Mouse (Mus musculus): ENCODE measurements around the gene Hbp1. TPM values are rescaled to one million over a fixed set of nuclear protein-coding genes. Genes with fewer than 3 reads are reported as not detected.

The Hbp1 gene
- polyA plus RNA-seq, 1 experiment from 2014 or later = 116 TPM

- H3K9me3 ChIP-seq (ENCODE audit: control insufficient read depth, low read length) = no peaks in the 10 kb centered on the region
- H3K36me3 ChIP-seq (ENCODE audit: control insufficient read depth, insufficient read depth, low read length) = no peaks in the 10 kb centered on the region
- peak; percentile 61 for DNase-seq (ENCODE audit: low spot score)
- no peak overlapping the region for H3K4me2 ChIP-seq (ENCODE audit: low read depth, low read length)
- peak; percentile 17; the same call in 1 of the 2 replicates for ATAC-seq (ENCODE audit: low read depth)
- H3K27ac ChIP-seq (replicated peaks; ENCODE audit: low read depth, low read length) = no peak overlapping the region
- H3K27me3 ChIP-seq (replicated peaks; ENCODE audit: control insufficient read depth, insufficient read depth, low read length) = no peaks in the 10 kb centered on the region
- no peaks in the 10 kb centered on the region for H3K4me1 ChIP-seq (ENCODE audit: control insufficient read depth, insufficient read depth, low read length)
- H3K4me3 ChIP-seq (ENCODE audit: low read depth, low read length) = no peak overlapping the region
- no peak overlapping the region for H3K9ac ChIP-seq (ENCODE audit: low read depth, low read length)
- WGBS = 5% methylated on average over 2 of the region's 2 CpGs
Observed at GRCm38 (mm10) chr12:31967536-31967935, 17.2 kb upstream of the Hbp1 start.

DNA sequence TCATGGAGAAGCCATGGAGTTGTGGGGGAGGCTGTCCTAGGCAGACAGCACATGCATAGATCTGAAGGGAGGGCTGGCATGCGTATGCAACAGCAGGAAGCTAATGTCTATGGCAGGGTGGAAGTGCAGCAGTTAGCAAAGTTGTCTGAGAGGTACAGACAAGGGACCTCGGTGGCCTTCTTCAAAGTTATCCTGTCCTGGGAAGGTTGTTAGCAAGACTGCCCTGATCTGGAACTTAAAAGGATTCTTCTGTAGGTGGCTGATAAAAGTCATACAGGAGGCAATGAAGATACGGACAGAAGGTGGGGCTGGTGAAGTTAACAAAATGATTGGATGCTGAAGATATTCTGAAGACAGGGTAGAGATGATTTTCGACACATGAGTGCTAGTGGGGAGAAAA lies 16.1 kb upstream of the Hbp1 start:
- DNase-seq (ENCODE audit: low spot score) (no peak), ATAC-seq (ENCODE audit: low read depth) (no peak)
- no peak overlapping the region for H3K9ac ChIP-seq (ENCODE audit: low read depth, low read length)
- no peaks in the 10 kb centered on the region for H3K9me3 ChIP-seq (ENCODE audit: control insufficient read depth, low read length)
- no peak overlapping the region for H3K4me2 ChIP-seq (ENCODE audit: low read depth, low read length)
- no peaks in the 10 kb centered on the region for H3K4me1 ChIP-seq (ENCODE audit: control insufficient read depth, insufficient read depth, low read length)
- 86% methylated on average over 4 of the region's 4 CpGs for WGBS
- no peaks in the 10 kb centered on the region for H3K36me3 ChIP-seq (ENCODE audit: control insufficient read depth, insufficient read depth, low read length)
- H3K4me3 ChIP-seq (ENCODE audit: low read depth, low read length) = no peak overlapping the region
- H3K27me3 ChIP-seq (replicated peaks; ENCODE audit: control insufficient read depth, insufficient read depth, low read length) = no peaks in the 10 kb centered on the region
- H3K27ac ChIP-seq (replicated peaks; ENCODE audit: low read depth, low read length) = no peak overlapping the region

- H3K27me3 ChIP-seq (replicated peaks; ENCODE audit: control insufficient read depth, insufficient read depth, low read length) = no peaks in the 10 kb centered on the region
- no peaks in the 10 kb centered on the region for H3K4me1 ChIP-seq (ENCODE audit: control insufficient read depth, insufficient read depth, low read length)
- H3K9ac ChIP-seq (ENCODE audit: low read depth, low read length) = no peak overlapping the region
- no peak for ATAC-seq (ENCODE audit: low read depth)
- H3K36me3 ChIP-seq (ENCODE audit: control insufficient read depth, insufficient read depth, low read length) = no peaks in the 10 kb centered on the region
- no peak overlapping the region for H3K4me3 ChIP-seq (ENCODE audit: low read depth, low read length)
- DNase-seq (ENCODE audit: low spot score) = peak; percentile 41
- H3K9me3 ChIP-seq (ENCODE audit: control insufficient read depth, low read length) = no peaks in the 10 kb centered on the region
- H3K27ac ChIP-seq (replicated peaks; ENCODE audit: low read depth, low read length) = no peak overlapping the region
- 81% methylated on average over 12 of the region's 12 CpGs for WGBS
- H3K4me2 ChIP-seq (ENCODE audit: low read depth, low read length) = no peak overlapping the region
Observed at GRCm38 (mm10) chr12:31965517-31966212, 15.3 kb upstream of the Hbp1 start.

DNA sequence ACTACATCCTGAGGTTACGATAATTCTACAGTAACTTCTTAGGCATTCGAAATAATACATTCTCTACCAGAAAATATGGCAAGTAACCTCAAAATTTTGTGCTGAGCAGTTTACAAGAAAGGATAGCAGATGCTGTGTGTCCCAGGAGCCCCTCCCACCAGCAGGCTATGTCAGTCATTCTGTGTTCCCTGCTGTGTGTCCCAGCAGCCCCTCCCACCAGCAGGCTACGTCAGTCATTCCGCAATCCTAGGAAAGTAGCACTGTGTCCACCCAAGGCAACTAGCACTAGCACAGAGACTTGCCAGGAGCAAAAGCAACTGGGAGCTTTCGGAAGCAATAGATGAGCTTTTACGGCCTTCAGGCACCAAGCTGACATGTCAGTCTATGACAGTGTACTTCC lies 13.7 kb upstream of the Hbp1 start:
- Histone ChIP-seq H3K9me3 (ENCODE audit: control insufficient read depth, low read length) (no peaks in the 10 kb centered on the region), H3K9ac (ENCODE audit: low read depth, low read length) (no peak overlapping the region), H3K27ac (replicated peaks; ENCODE audit: low read depth, low read length) (no peak overlapping the region), H3K4me2 (ENCODE audit: low read depth, low read length) (no peak overlapping the region), H3K27me3 (replicated peaks; ENCODE audit: control insufficient read depth, insufficient read depth, low read length) (no peaks in the 10 kb centered on the region), H3K36me3 (ENCODE audit: control insufficient read depth, insufficient read depth, low read length) (no peaks in the 10 kb centered on the region), H3K4me1 (ENCODE audit: control insufficient read depth, insufficient read depth, low read length) (no peaks in the 10 kb centered on the region), H3K4me3 (ENCODE audit: low read depth, low read length) (no peak overlapping the region)
- peak; percentile 52 for DNase-seq (ENCODE audit: low spot score)
- 82% methylated on average over 6 of the region's 6 CpGs for WGBS
- ATAC-seq (ENCODE audit: low read depth) = 0 out of 2 replicates have a peak, but pooled peaks have one; percentile 41

- H3K27me3 ChIP-seq (replicated peaks; ENCODE audit: control insufficient read depth, insufficient read depth, low read length) = no peaks in the 10 kb centered on the region
- ATAC-seq (ENCODE audit: low read depth) = no peak
- no peak overlapping the region for H3K4me3 ChIP-seq (ENCODE audit: low read depth, low read length)
- DNase-seq (ENCODE audit: low spot score) = no peak
- no peak overlapping the region for H3K27ac ChIP-seq (replicated peaks; ENCODE audit: low read depth, low read length)
- H3K4me2 ChIP-seq (ENCODE audit: low read depth, low read length) = no peak overlapping the region
- H3K9me3 ChIP-seq (ENCODE audit: control insufficient read depth, low read length) = no peaks in the 10 kb centered on the region
- no peaks in the 10 kb centered on the region for H3K4me1 ChIP-seq (ENCODE audit: control insufficient read depth, insufficient read depth, low read length)
- 89% methylated on average over 4 of the region's 4 CpGs for WGBS
- no peak overlapping the region for H3K9ac ChIP-seq (ENCODE audit: low read depth, low read length)
- H3K36me3 ChIP-seq (ENCODE audit: control insufficient read depth, insufficient read depth, low read length) = no peaks in the 10 kb centered on the region
Observed at GRCm38 (mm10) chr12:31955843-31956242, 5.5 kb upstream of the Hbp1 start.

- Histone ChIP-seq H3K4me1 (ENCODE audit: control insufficient read depth, insufficient read depth, low read length) (0 out of 2 replicates have a peak, but pooled peaks cover 5% of the 10 kb centered on the region), H3K9me3 (ENCODE audit: control insufficient read depth, low read length) (no peaks in the 10 kb centered on the region), H3K9ac (ENCODE audit: low read depth, low read length) (peak overlapping the region; percentile 57), H3K36me3 (ENCODE audit: control insufficient read depth, insufficient read depth, low read length) (no peaks in the 10 kb centered on the region), H3K4me2 (ENCODE audit: low read depth, low read length) (peak overlapping the region; percentile 80), H3K27me3 (replicated peaks; ENCODE audit: control insufficient read depth, insufficient read depth, low read length) (no peaks in the 10 kb centered on the region), H3K27ac (replicated peaks; ENCODE audit: low read depth, low read length) (peak overlapping the region; percentile 82), H3K4me3 (ENCODE audit: low read depth, low read length) (peak overlapping the region; percentile 47)
- DNase-seq (ENCODE audit: low spot score) (no peak), ATAC-seq (ENCODE audit: low read depth) (no peak)
- 6% methylated on average over 9 of the region's 9 CpGs for WGBS
Observed at GRCm38 (mm10) chr12:31950659-31951031, 310 bp upstream of the Hbp1 start.

DNA sequence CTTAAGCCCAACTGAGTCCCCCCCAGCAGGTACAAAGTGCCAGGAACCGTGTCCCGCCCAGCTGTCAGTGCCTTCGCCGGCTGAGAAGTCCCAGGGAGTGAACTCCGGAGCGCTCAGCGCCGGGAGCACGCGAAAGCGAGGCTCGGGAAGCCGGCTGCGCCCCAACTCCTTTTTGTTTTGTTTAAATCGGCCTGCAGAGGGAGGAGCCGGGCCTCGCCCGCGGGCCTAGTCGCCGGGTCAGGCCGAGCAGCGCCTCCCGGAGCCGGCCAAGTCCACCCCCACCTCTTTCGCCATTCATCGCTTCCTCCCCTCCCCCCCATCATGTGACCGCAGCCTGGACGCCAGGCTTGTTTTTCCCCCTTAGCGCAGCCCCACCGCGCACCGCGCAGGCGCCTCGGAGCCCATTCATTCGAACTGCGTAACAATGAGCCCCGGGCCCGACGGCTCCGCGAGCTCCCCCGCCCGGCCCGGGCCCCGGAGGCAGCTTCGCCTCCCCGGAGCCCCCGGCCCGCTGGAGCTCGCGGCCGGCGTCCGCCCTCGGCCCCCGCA lies 1.1 kb downstream of the Hbp1 start:
- H3K27me3 ChIP-seq (replicated peaks; ENCODE audit: control insufficient read depth, insufficient read depth, low read length) = no peaks in the 10 kb centered on the region
- under 1% methylated on average over 34 of the region's 58 CpGs for WGBS
- peak; percentile 70 for ATAC-seq (ENCODE audit: low read depth)

DNA sequence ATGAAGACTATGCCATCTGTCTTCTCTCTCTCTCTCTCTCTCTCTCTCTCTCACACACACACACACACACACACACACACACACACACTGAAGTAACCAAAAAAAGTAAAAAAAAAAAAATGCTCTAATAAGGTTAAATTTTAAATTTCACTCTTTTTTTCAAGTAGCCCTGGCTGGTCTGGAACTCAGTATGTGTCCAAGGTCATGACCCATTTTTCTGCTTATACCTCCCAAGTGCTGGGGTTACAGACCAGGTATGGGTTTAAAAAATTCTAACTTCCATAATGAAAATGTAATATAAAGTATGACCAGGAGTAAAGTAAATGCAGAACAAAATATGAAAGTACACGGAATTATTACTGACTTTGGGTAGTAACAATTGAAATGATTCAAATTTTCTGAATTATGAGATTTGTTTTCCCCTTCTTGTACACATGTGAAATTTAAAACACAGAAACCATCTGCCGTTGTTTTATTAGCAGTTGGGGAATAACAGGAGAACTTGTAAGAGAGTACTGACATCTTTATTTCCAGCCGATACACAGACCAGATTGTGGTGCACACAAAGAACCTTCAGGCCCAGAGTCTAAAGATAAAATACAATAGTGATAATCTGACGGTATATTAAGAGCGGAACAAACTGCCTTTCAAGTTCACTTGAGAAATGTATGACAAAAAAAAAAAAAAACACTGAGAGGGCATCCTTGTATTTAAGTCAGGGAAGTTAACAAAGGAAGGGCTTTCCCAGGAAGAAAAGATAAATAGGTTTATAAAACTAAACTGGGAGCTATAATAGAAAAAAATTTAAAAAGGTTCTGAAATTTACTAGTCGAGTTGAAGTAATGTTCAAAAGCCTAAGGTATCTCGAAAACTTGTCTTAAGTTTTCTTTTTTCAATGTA lies 2.0 kb downstream of the Hbp1 start:
- Histone ChIP-seq H3K36me3 (ENCODE audit: control insufficient read depth, insufficient read depth, low read length) (peaks cover 6% of the 10 kb centered on the region), H3K27me3 (replicated peaks; ENCODE audit: control insufficient read depth, insufficient read depth, low read length) (no peaks in the 10 kb centered on the region), H3K27ac (replicated peaks; ENCODE audit: low read depth, low read length) (peak overlapping the region; percentile 100), H3K9ac (ENCODE audit: low read depth, low read length) (peak overlapping the region; percentile 97), H3K4me3 (ENCODE audit: low read depth, low read length) (peak overlapping the region; percentile 85), H3K9me3 (ENCODE audit: control insufficient read depth, low read length) (no peaks in the 10 kb centered on the region), H3K4me1 (ENCODE audit: control insufficient read depth, insufficient read depth, low read length) (0 out of 2 replicates have a peak, but pooled peaks cover 5% of the 10 kb centered on the region), H3K4me2 (ENCODE audit: low read depth, low read length) (peak overlapping the region; percentile 67)
- ATAC-seq (ENCODE audit: low read depth) (no peak), DNase-seq (ENCODE audit: low spot score) (no peak)
- WGBS = 23% methylated on average over 7 of the region's 7 CpGs

More for the DNA sequence above, 1.1 kb downstream of the Hbp1 start:
- DNase-seq (ENCODE audit: low spot score) = peak; percentile 96
- Histone ChIP-seq H3K9ac (ENCODE audit: low read depth, low read length) (peak overlapping the region; percentile 97), H3K27ac (replicated peaks; ENCODE audit: low read depth, low read length) (peak overlapping the region; percentile 100), H3K4me1 (ENCODE audit: control insufficient read depth, insufficient read depth, low read length) (0 out of 2 replicates have a peak, but pooled peaks cover 5% of the 10 kb centered on the region), H3K36me3 (ENCODE audit: control insufficient read depth, insufficient read depth, low read length) (no peaks in the 10 kb centered on the region), H3K4me2 (ENCODE audit: low read depth, low read length) (peak overlapping the region; percentile 67), H3K9me3 (ENCODE audit: control insufficient read depth, low read length) (no peaks in the 10 kb centered on the region), H3K4me3 (ENCODE audit: low read depth, low read length) (peak overlapping the region; percentile 85)

Measured in embryonic facial prominence, embryonic 14.5 days (tissue).